Mouse (Mus musculus) E14TG2a.4 (cell line): Measurements from ENCODE around the gene Olfr322.

ENCODE experiments used
- H3K27me3 ChIP-seq: 2 replicates; pipeline ENCODE4 v1.6.1; 2014; ENCODE audit warnings: low read length, control low read depth; ENCODE audit not compliant: insufficient read depth
- H3K36me3 ChIP-seq: 2 replicates; pipeline ENCODE4 v1.6.1; 2014; ENCODE audit warnings: low read length, control low read depth; ENCODE audit not compliant: insufficient read depth
- H3K4me1 ChIP-seq: replicated peaks from 2 replicates; pipeline ENCODE4 v1.6.1; 2014; ENCODE audit warnings: low read depth, low read length, control low read depth
- H3K4me3 ChIP-seq: replicated peaks from 2 replicates; pipeline ENCODE4 v1.5.1; 2014; ENCODE audit warnings: mild to moderate bottlenecking, low read length
- H3K9me3 ChIP-seq: 2 replicates; pipeline ENCODE4 v1.6.1; 2014; ENCODE audit warnings: low read length, control low read depth
- CTCF ChIP-seq: conservative IDR thresholded peaks from 2 replicates; pipeline ENCODE4 v1.5.1; 2014; ENCODE audit warnings: low read length
- NANOG ChIP-seq: IDR thresholded peaks from 2 replicates; pipeline ENCODE4 v1.6.1; 2014; ENCODE audit warnings: borderline replicate concordance, low read length, mixed read lengths
- POU5F1 ChIP-seq: IDR thresholded peaks from 2 replicates; pipeline ENCODE4 v1.6.1; 2014; ENCODE audit warnings: low read length, borderline replicate concordance

Olfr322 gene

DNA sequence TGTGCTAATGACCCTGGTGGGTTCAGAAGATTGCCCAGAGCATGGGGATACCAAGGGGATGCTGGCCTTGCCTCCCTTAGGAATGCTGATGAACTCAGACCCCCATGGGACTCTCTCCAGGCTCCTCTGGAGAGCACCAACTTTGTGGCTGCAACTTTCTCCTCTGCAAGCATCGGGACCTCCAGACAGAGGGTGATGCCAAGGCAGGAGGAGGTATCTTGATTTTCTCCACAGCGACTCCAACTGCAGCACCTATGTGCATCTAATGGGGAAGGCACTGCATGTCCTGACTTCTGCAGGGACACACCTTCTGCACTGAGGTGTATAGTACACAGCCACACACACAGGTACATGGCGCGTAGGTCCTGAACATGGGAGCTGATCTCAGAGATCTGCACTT lies at the start of gene Olfr322:
TSS of gene Olfr322 (plus strand) at position 187 of the 400 bp plus-strand sequence.
- no peaks in the 10 kb centered on the region for H3K36me3 ChIP-seq
- H3K4me3 ChIP-seq = no peak within 1 kb of the TSS
- no peaks in the 10 kb centered on the region for H3K4me1 ChIP-seq
- no peaks in the 10 kb centered on the region for H3K27me3 ChIP-seq
- H3K9me3 ChIP-seq = no peaks in the 10 kb centered on the region
- no peak for TF ChIP-seq NANOG
- no peak for TF ChIP-seq CTCF
- no peak for TF ChIP-seq POU5F1

DNA sequence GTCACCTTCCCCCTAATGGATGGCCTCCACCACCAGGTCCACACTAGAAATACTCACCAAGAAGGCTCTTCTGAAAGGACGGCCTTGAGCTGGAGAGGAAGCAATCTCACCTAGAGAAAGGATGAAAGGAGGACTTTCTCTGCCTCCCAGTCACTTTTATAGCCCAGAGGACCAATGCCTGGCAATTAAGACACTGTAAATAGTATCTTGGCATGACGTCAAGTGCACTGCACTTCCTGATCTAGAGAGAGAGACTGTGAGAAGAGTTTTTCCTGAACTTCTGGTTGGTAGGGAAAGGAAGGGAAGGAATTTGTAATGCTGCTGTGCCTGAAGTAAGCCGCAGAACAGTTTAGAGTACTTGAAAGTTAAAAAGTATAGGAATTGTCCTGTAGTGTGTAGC lies 45.2 kb upstream of the Olfr322 start:
- TF ChIP-seq CTCF = no peak
- no peak for TF ChIP-seq NANOG
- no peak for TF ChIP-seq POU5F1
- H3K9me3 ChIP-seq = no peaks in the 10 kb centered on the region
- H3K4me3 ChIP-seq = no peak overlapping the region
- H3K4me1 ChIP-seq = no peaks in the 10 kb centered on the region
- H3K27me3 ChIP-seq = peaks cover 4% of the 10 kb centered on the region; the same call in 1 of the 2 replicates
- H3K36me3 ChIP-seq = no peaks in the 10 kb centered on the region

DNA sequence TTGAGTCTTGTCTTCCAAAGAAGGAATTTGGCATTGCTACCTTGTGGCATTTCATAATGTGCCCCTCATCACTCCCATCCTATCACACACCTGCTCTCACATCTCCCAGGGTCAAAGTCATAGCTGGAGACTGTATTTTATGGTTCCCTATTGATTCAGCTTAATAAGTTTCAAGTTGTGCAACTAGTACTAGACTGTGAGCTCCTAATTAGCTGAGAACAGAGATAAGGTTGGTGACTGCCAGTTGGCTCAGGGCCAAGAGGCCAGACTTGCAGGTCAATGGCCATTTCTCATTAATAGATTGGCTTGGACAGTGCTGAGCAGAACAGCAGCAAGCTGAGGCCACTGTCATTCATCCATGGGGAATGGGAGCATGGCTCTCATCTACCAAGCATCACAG lies 44.1 kb upstream of the Olfr322 start:
- no peak overlapping the region for H3K4me3 ChIP-seq
- no peaks in the 10 kb centered on the region for H3K4me1 ChIP-seq
- H3K9me3 ChIP-seq = no peaks in the 10 kb centered on the region
- H3K36me3 ChIP-seq = no peaks in the 10 kb centered on the region
- H3K27me3 ChIP-seq = peaks cover 4% of the 10 kb centered on the region; the same call in 1 of the 2 replicates
- no peak for TF ChIP-seq CTCF
- no peak for TF ChIP-seq NANOG
- TF ChIP-seq POU5F1 = no peak

DNA sequence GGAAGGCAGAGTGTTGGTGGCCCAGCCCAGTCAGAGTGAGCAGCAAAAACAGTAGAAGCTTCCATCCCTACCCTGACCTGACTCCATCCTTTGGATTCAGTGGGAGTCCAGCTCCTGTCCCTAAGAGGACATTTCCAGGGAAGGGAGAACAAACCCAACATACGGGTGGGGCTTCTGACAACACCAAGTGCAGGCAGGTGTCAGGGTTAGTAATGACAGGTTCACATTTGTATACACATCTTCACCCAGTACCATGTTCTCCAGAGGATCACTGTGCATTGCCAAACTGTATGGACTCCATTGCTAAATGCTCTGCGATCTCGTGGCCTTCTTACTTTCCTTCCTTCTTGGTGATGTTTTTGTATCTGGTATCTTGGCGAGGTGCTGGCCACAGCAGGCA lies 42.6 kb upstream of the Olfr322 start, which contains the start of gene 2210407C18Rik:
TSS of gene 2210407C18Rik (minus strand) at position 101 of the 400 bp plus-strand sequence.
- Histone ChIP-seq H3K9me3 (no peaks in the 10 kb centered on the region), H3K27me3 (peaks cover 4% of the 10 kb centered on the region; the same call in 1 of the 2 replicates), H3K4me3 (no peak within 1 kb of the TSS), H3K4me1 (no peaks in the 10 kb centered on the region), H3K36me3 (no peaks in the 10 kb centered on the region)
- no peak for TF ChIP-seq CTCF
- TF ChIP-seq POU5F1 = no peak
- no peak for TF ChIP-seq NANOG

DNA sequence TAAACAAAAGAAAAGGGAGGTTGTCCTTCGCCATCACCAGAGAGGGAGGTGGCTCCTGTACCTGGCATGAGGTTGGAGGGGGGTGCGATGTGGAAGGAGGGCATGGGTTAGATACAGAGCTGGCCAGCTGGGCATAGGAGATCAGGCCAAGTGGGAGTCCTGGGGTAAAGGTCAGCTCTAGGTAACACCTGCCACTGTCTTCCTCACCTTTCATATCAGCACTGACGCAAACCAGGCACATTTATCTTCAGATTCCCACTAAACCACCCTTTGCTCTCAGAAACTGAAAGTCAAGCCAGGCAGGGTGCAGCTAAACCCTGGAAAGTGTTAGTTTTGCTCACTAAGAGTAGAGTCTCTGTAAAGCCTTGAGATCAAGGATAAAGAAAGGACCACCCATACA lies 40.2 kb upstream of the Olfr322 start:
- H3K9me3 ChIP-seq = no peaks in the 10 kb centered on the region
- no peaks in the 10 kb centered on the region for H3K4me1 ChIP-seq
- no peaks in the 10 kb centered on the region for H3K27me3 ChIP-seq
- H3K36me3 ChIP-seq = no peaks in the 10 kb centered on the region
- TF ChIP-seq CTCF (no peak), NANOG (no peak), POU5F1 (no peak)
- no peak overlapping the region for H3K4me3 ChIP-seq

DNA sequence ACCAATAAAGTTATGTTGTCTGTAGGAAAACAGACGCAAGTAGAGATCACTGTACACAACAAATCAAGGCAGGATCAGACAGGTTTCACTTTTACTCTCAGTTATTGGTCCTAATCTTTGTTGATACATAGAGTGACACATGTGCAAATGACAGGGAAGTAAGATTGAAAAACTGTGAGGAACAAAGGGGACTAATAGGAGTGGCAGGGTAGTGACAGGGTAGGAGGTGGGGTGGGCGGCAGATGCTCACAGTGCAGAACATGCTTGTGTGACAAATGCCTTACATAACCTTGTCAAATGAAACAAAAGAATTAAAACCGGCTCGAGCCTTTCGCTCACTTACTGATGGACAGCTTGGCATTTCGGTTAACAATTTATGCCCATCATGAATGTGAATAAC lies 39.8 kb upstream of the Olfr322 start:
- Histone ChIP-seq H3K9me3 (no peaks in the 10 kb centered on the region), H3K4me1 (no peaks in the 10 kb centered on the region), H3K36me3 (no peaks in the 10 kb centered on the region), H3K27me3 (no peaks in the 10 kb centered on the region), H3K4me3 (no peak overlapping the region)
- TF ChIP-seq NANOG = no peak

DNA sequence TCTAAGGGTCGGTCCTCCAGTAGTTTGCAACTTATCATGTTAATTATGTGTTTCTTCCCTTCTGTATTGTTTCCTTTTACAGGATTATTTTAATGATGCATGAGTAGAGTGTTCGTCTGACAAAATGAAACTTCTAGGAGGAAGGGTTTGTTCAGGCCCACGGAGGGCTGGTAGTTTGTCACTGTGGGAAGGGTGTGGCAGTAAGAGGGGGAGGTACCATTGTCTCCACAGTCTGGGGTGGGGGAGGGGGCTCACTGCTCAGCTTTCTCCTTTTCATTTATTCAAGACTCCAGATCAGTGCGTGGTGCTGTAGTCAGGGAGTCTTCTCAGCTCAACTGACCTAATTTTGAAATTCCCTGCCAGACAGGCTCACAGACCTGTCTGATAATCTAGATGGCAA lies 32.4 kb upstream of the Olfr322 start:
- no peak overlapping the region for H3K4me3 ChIP-seq
- H3K9me3 ChIP-seq = no peaks in the 10 kb centered on the region
- no peaks in the 10 kb centered on the region for H3K36me3 ChIP-seq
- no peaks in the 10 kb centered on the region for H3K4me1 ChIP-seq
- no peak for TF ChIP-seq NANOG
- no peak for TF ChIP-seq CTCF
- no peak for TF ChIP-seq POU5F1
- no peaks in the 10 kb centered on the region for H3K27me3 ChIP-seq

DNA sequence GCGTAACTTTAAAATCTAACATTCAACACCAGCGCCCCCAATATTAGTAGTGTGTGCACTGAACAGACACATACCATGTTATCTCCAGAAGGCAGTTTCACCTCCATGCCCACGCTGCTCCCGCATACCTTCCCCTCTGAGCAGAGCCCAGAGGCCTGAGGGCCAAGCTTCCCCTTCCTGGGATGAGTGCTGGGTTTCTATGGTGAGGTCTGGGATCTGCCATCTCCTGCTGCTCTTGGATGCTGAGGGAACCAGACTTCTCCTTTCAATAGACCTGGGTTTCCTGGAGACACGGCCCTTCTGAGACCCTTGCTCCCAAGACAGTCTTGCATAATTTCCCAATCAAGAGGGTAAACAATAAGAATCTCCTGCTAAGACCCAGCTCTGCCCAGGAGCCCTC lies 28.2 kb upstream of the Olfr322 start, which contains the start of gene Olfr323:
TSS of gene Olfr323 (minus strand) at position 101 of the 400 bp plus-strand sequence.
- no peak within 1 kb of the TSS for H3K4me3 ChIP-seq
- TF ChIP-seq CTCF (no peak), POU5F1 (no peak)
- no peaks in the 10 kb centered on the region for H3K36me3 ChIP-seq
- H3K9me3 ChIP-seq = no peaks in the 10 kb centered on the region
- no peaks in the 10 kb centered on the region for H3K4me1 ChIP-seq
- no peaks in the 10 kb centered on the region for H3K27me3 ChIP-seq

DNA sequence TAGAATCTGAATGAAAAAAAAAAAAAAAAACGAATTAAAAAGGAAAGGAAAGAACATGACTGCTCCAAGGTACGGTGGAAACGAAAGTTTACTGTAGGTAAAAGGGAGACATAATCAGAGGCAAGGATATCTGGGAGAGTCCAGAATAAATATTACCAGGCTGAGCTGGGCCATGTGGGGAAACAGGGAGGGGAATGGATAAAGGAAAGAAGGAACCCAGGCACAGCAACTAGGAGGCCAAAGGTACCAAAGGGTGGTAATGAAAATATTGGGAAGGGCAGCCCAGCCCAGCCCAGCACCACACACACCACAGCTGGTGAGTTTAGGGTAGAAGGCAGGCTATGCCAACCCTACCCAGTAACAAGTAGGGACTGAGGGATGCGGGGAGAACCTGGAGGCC lies 23.7 kb upstream of the Olfr322 start:
- Histone ChIP-seq H3K4me1 (no peaks in the 10 kb centered on the region), H3K36me3 (no peaks in the 10 kb centered on the region), H3K27me3 (peaks cover 25% of the 10 kb centered on the region), H3K4me3 (no peak overlapping the region), H3K9me3 (no peaks in the 10 kb centered on the region)
- TF ChIP-seq NANOG = no peak
- no peak for TF ChIP-seq POU5F1
- no peak for TF ChIP-seq CTCF

DNA sequence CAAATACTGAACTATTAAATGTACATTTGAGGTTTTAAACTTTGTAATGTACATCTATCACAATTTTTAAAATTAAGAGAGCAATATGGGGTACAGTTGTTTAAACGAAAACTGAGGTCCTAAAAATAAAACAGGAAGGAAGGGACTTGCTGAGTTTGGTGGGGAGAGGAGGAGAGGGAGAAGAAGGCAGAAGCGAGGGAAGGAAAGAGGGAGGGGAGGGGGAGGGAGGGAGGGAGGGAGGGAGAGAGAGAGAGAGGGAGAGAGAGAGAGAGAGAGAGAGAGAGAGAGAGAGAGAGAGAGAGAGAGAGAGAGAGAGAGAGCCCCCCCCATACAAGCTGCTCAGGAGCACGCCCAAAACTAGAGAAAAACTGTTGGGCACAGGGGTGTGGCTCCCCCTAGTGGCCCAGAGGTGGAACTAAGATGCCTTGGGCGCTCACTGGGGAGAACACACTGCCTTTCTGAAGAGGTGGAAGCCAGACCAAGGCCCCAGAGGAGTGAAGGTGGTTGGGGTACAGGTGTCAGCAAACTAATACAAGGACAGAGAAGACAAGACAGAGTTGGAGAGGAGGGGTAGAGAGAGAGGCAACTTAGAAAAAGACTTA lies 22.1 kb upstream of the Olfr322 start:
- Histone ChIP-seq H3K4me3 (no peak overlapping the region), H3K27me3 (peaks cover 37% of the 10 kb centered on the region)
- TF ChIP-seq NANOG (no peak), CTCF (no peak), POU5F1 (no peak)

More for the DNA sequence above, 22.1 kb upstream of the Olfr322 start:
- no peaks in the 10 kb centered on the region; the same call in 1 of the 2 replicates for H3K4me1 ChIP-seq
- H3K9me3 ChIP-seq = no peaks in the 10 kb centered on the region
- H3K36me3 ChIP-seq = no peaks in the 10 kb centered on the region
